Mouse (Mus musculus) myocyte (in vitro differentiated cells): ENCODE data around the gene 9330161L09Rik. TPM values are rescaled to one million over a fixed set of nuclear protein-coding genes. Genes with fewer than 3 reads are reported as not detected.

Experiments used
- H3K27me3 ChIP-seq: one replicate; pipeline ENCODE4 v1.6.1; 2011; ENCODE audit not compliant: control insufficient read depth, insufficient read depth, insufficient read length
- H3K36me3 ChIP-seq: one replicate; pipeline ENCODE4 v1.6.1; 2011; ENCODE audit not compliant: control insufficient read depth, insufficient read depth
- H3K4me2 ChIP-seq: one replicate; pipeline ENCODE4 v1.6.1; 2011; ENCODE audit warnings: low read depth, control low read depth
- H3K4me3 ChIP-seq: one replicate; pipeline ENCODE4 v1.5.1; 2011; ENCODE audit warnings: mild to moderate bottlenecking, control low read depth, moderate library complexity
- H3K79me2 ChIP-seq: one replicate; pipeline ENCODE4 v1.6.1; 2011; ENCODE audit not compliant: control insufficient read depth, insufficient read depth
- H3ac ChIP-seq: one replicate; pipeline ENCODE4 v1.6.1; 2011; ENCODE audit not compliant: control insufficient read depth, insufficient read length
- CEBPB ChIP-seq: IDR thresholded peaks from 2 replicates; pipeline ENCODE4 v1.6.1; 2011; ENCODE audit warnings: mild to moderate bottlenecking, moderate library complexity; ENCODE audit not compliant: poor library complexity, insufficient read depth, severe bottlenecking
- E2F4 ChIP-seq: IDR thresholded peaks from one replicate; pipeline ENCODE4 v1.6.1; 2011; ENCODE audit warnings: mild to moderate bottlenecking, control low read depth, moderate library complexity; ENCODE audit not compliant: insufficient read depth
- MAX ChIP-seq: IDR thresholded peaks from one replicate; pipeline ENCODE4 v1.6.1; 2011; ENCODE audit warnings: low read depth, mild to moderate bottlenecking, control low read depth
- MYOD1 ChIP-seq, 3 experiments: IDR thresholded peaks; one replicate each; pipeline ENCODE4 v1.6.1; 2011; ENCODE audit warnings: control low read depth in 2 of 3, low read depth in 2 of 3, mild to moderate bottlenecking in 2 of 3, moderate library complexity in 1 of 3; ENCODE audit not compliant: insufficient read length in 2 of 3, control insufficient read depth in 1 of 3
- MYOG ChIP-seq, 3 experiments: IDR thresholded peaks; one replicate each; pipeline ENCODE4 v1.6.1; 2011; ENCODE audit warnings: control low read depth in 2 of 3, low read depth in 2 of 3, mild to moderate bottlenecking in 2 of 3; ENCODE audit not compliant: insufficient read length in 2 of 3, control insufficient read depth in 1 of 3, insufficient read depth in 1 of 3
- POLR2A ChIP-seq: IDR thresholded peaks from one replicate; pipeline ENCODE4 v1.6.1; 2011; ENCODE audit warnings: low read depth, mild to moderate bottlenecking, control low read depth, moderate library complexity; ENCODE audit not compliant: insufficient read length
- POLR2AphosphoS2 ChIP-seq: IDR thresholded peaks from one replicate; pipeline ENCODE4 v1.6.1; 2011; ENCODE audit warnings: low read depth, control low read depth; ENCODE audit not compliant: insufficient read length
- REST ChIP-seq: IDR thresholded peaks from one replicate; pipeline ENCODE4 v1.6.1; 2011; ENCODE audit warnings: mild to moderate bottlenecking, control low read depth, moderate library complexity; ENCODE audit not compliant: insufficient read depth, insufficient read length
- SRF ChIP-seq: IDR thresholded peaks from one replicate; pipeline ENCODE4 v1.6.1; 2011; ENCODE audit warnings: low read depth; ENCODE audit not compliant: control insufficient read depth, insufficient read length
- TCF12 ChIP-seq: IDR thresholded peaks from one replicate; pipeline ENCODE4 v1.6.1; 2011; ENCODE audit warnings: mild to moderate bottlenecking, control low read depth; ENCODE audit not compliant: poor library complexity, insufficient read depth, severe bottlenecking
- TCF3 ChIP-seq: IDR thresholded peaks from one replicate; pipeline ENCODE4 v1.6.1; 2011; ENCODE audit warnings: low read depth, control low read depth; ENCODE audit not compliant: insufficient read length
- USF1 ChIP-seq: IDR thresholded peaks from one replicate; pipeline ENCODE4 v1.6.1; 2011; ENCODE audit warnings: low read depth, mild to moderate bottlenecking, control low read depth, moderate library complexity
- polyA plus RNA-seq: library from polyadenylated mRNA; unstranded; fragments of >200 nt; fragmentation: generic; extraction: Trizol; gene quantifications from one replicate; pipeline ENCODE4 v1.2.1, GENCODE M21; 2012; ENCODE audit warnings: missing spikeins

Gene 9330161L09Rik
- polyA plus RNA-seq, 1 experiment = 0.60 TPM

DNA sequence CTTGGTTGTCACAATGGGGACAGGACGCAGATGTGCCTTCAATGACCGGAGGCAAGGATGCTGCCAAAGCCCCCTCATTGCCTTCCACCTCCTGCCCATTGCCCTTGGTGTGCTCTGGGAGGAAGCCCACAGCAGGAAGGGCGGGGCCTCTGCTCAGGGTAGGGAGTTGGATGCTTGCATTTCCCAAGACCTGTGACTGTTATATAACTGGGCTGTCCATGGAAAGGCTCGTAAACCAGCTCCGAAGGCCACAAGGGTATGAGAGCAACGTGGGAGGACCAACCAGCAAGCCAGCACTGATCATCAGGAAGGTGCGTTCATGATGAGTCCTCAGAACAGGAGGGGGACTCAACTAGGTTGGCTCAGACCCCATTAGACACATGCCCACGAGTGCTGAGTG lies 46.8 kb downstream of the 9330161L09Rik start:
- Histone ChIP-seq H3K79me2 (no peaks in the 10 kb centered on the region), H3K27me3 (no peaks in the 10 kb centered on the region), H3ac (no peak overlapping the region), H3K4me3 (no peak overlapping the region), H3K36me3 (no peaks in the 10 kb centered on the region), H3K4me2 (no peak overlapping the region)
- no peak for TF ChIP-seq E2F4
- no peak for TF ChIP-seq POLR2A
- no peak for TF ChIP-seq TCF12

DNA sequence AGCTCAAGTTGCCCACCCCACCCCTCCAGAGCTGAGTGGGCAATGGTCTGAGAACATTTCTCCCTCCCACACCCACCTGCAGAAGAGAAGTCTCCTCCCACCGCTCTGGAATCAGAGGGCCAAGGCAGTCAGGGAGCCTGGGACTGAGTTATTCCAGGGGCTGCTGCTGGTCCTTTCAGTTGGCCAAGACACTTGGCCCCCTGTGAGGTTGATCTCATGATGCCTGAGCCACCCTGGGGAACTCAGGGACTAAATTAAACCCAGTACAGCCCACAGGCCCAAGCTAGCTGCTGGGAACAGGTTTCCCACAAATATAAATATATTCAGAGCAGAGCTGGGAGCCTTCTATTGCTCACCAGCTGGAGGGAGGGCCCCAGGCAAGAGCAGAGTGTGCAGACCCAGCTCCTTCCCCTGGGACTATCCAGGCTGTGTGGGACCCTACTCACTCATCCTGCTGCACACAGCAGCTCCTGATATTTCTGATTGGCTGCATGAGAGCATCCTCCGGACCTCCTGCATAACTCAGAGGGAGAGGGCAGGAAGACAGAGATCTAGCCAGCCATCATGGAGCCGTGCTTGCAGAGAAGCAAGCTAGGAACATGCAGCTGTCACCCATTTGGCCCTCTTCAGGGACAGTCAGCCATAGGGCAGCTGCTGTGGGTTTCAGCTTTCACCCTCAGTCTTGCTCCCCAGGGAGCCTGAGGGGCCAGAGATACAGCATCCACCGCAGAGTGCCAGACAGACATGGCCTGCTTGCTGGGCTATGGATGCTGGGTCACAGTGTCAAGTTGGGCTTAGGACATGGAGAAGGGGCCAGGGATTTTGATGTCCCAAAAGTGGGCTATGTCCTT lies 48.4 kb downstream of the 9330161L09Rik start:
- Histone ChIP-seq H3K36me3 (no peaks in the 10 kb centered on the region), H3K4me2 (peak overlapping the region; percentile 46), H3ac (no peak overlapping the region)

DNA sequence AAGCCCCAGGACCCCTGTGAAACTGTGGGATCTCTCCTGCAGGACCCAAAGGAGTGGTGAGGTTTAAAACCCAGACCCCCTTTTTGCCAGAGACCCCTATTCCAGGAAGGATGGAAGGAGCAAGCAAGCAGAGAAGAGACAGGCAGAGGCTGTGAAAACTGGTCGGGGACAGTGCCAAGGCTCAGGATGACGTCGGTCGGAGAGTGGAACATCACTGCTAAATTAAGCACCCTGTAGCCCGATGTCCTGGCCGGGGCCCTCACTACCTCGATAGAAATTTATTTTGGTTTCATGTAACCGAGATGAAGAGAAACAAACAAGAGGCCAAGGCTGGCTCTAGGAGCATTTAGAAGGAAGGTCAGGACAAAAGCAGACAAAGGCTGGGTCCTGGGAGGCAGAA lies 49.4 kb downstream of the 9330161L09Rik start:
- no peaks in the 10 kb centered on the region for H3K27me3 ChIP-seq
- H3K79me2 ChIP-seq = no peaks in the 10 kb centered on the region
- H3K36me3 ChIP-seq = no peaks in the 10 kb centered on the region
- TF ChIP-seq SRF (no peak), MYOG (IDR thresholded peaks at IDR 0.05; ENCODE audit: control insufficient read depth in 1 of 3, insufficient read depth in 1 of 3, insufficient read length in 2 of 3, low read depth in 2 of 3) (no peak), REST (no peak), E2F4 (no peak), TCF12 (no peak), TCF3 (no peak), MAX (no peak), MYOD1 (IDR thresholded peaks at IDR 0.05; ENCODE audit: control insufficient read depth in 1 of 3, insufficient read length in 2 of 3, low read depth in 2 of 3) (no peak), POLR2AphosphoS2 (no peak), USF1 (no peak), POLR2A (no peak), CEBPB (no peak)
- H3ac ChIP-seq = no peak overlapping the region
- no peak overlapping the region for H3K4me3 ChIP-seq
- H3K4me2 ChIP-seq = peak overlapping the region; percentile 70

More for the DNA sequence above, 48.4 kb downstream of the 9330161L09Rik start:
- TF ChIP-seq MYOD1 (IDR thresholded peaks at IDR 0.05; ENCODE audit: control insufficient read depth in 1 of 3, insufficient read length in 2 of 3, low read depth in 2 of 3) (peak; percentile 78 to 98 (median 97)), MYOG (IDR thresholded peaks at IDR 0.05; ENCODE audit: control insufficient read depth in 1 of 3, insufficient read depth in 1 of 3, insufficient read length in 2 of 3, low read depth in 2 of 3) (peak; percentile 98 to 100 (median 99)), E2F4 (no peak), TCF12 (peak; percentile 92), POLR2AphosphoS2 (no peak), CEBPB (no peak), TCF3 (peak; percentile 95)
- Histone ChIP-seq H3K4me3 (no peak overlapping the region), H3K79me2 (no peaks in the 10 kb centered on the region), H3K27me3 (no peaks in the 10 kb centered on the region)

Other genes starting within 250 kb of the 9330161L09Rik start
- not detected for gene Prima1, start 165.7 kb downstream of the 9330161L09Rik start, polyA plus RNA-seq
- gene Fam181a, start 96.8 kb downstream of the 9330161L09Rik start, polyA plus RNA-seq = not detected
- 27.8 TPM for gene Asb2, start 51.8 kb downstream of the 9330161L09Rik start, polyA plus RNA-seq
- 23.3 TPM for gene Otub2, start 19.1 kb downstream of the 9330161L09Rik start, polyA plus RNA-seq
- 85.0 TPM for gene Ddx24, start 18.0 kb upstream of the 9330161L09Rik start, polyA plus RNA-seq
- gene Ifi27, start 26.4 kb upstream of the 9330161L09Rik start, polyA plus RNA-seq = 118 TPM
- 2.4 TPM for gene Ifi27l2a, start 35.9 kb upstream of the 9330161L09Rik start, polyA plus RNA-seq
- gene Ifi27l2b, start 49.4 kb upstream of the 9330161L09Rik start, polyA plus RNA-seq = not detected
- 0.13 TPM for gene Ppp4r4, start 124.5 kb upstream of the 9330161L09Rik start, polyA plus RNA-seq
- not detected for gene Serpina10, start 223.6 kb upstream of the 9330161L09Rik start, polyA plus RNA-seq
- gene Serpina6, start 249.4 kb upstream of the 9330161L09Rik start, polyA plus RNA-seq = 0.20 TPM